Mouse (Mus musculus) limb, embryonic 14.5 days (tissue): ENCODE measurements around the gene Ablim1. TPM values are rescaled to one million over a fixed set of nuclear protein-coding genes. Genes with fewer than 3 reads are reported as not detected.

Experiments used
- ATAC-seq: fragments of 200-750 bp; cut with Nextera tagmentation; 2 replicates; pipeline ENCODE4 v1.8.0; 2017; ENCODE audit warnings: low read depth, moderate number of reproducible peaks, moderate TSS enrichment; ENCODE audit not compliant: low FRiP score
- DNase-seq: peaks from one replicate; pipeline ENCODE4 v3.0.0-alpha.2; 2015; ENCODE audit warnings: low spot score
- H3K27ac ChIP-seq: fragments of 300-500 bp; sonication (generic); replicated peaks from 2 replicates; pipeline ENCODE4 v1.5.1; 2014; ENCODE audit warnings: low read depth, mild to moderate bottlenecking, low read length, moderate library complexity, mixed read lengths
- H3K27me3 ChIP-seq: fragments of 300-500 bp; sonication (generic); 2 replicates; pipeline ENCODE4 v1.6.1; 2014; ENCODE audit warnings: low read length, mixed read lengths; ENCODE audit not compliant: control insufficient read depth, insufficient read depth
- H3K36me3 ChIP-seq: fragments of 300-500 bp; sonication (generic); 2 replicates; pipeline ENCODE4 v1.6.1; 2014; ENCODE audit warnings: mild to moderate bottlenecking, low read length, moderate library complexity, mixed read lengths; ENCODE audit not compliant: control insufficient read depth, insufficient read depth
- H3K4me1 ChIP-seq: fragments of 300-500 bp; sonication (generic); 2 replicates; pipeline ENCODE4 v1.6.1; 2014; ENCODE audit warnings: antibody characterized with exemption, low read length, mixed read lengths; ENCODE audit not compliant: control insufficient read depth, insufficient read depth
- H3K4me2 ChIP-seq: fragments of 300-500 bp; sonication (generic); replicated peaks from 2 replicates; pipeline ENCODE4 v1.6.1; 2014; ENCODE audit warnings: low read depth, mild to moderate bottlenecking, low read length, moderate library complexity; ENCODE audit not compliant: severe bottlenecking
- H3K4me3 ChIP-seq: fragments of 300-500 bp; sonication (generic); replicated peaks from 2 replicates; pipeline ENCODE4 v1.5.1; 2014; ENCODE audit warnings: low read length
- H3K9ac ChIP-seq: fragments of 300-500 bp; sonication (generic); 2 replicates; pipeline ENCODE4 v1.6.1; 2014; ENCODE audit warnings: mild to moderate bottlenecking, low read depth, low read length, moderate library complexity; ENCODE audit not compliant: severe bottlenecking
- H3K9me3 ChIP-seq: fragments of 300-500 bp; sonication (generic); 2 replicates; pipeline ENCODE4 v1.6.1; 2016; ENCODE audit warnings: low read length; ENCODE audit not compliant: control insufficient read depth
- POLR2A ChIP-seq: fragments of 200-500 bp; IDR thresholded peaks from 2 replicates; pipeline ENCODE4 v1.8.0; 2012; ENCODE audit warnings: inconsistent platforms, mild to moderate bottlenecking, moderate library complexity, borderline replicate concordance; ENCODE audit not compliant: insufficient read depth, insufficient read length; ENCODE audit errors: extremely low read depth
- WGBS: fragments of 180-500 bp; shearing (Covaris S2); extraction: QIAGEN DNeasy Blood & Tissue Kit; methylation state at CpG from one replicate; pipeline ENCODE4 v1.1.7; 2014; 5-methylcytosine and 5-hydroxymethylcytosine counted together
- polyA plus RNA-seq, 2 experiments: library from polyadenylated mRNA; depleted of rRNA in 1 of 2; stranded (reverse) in 1 of 2; unstranded in 1 of 2; fragments of >200 nt; fragmentation: Nextera tagmentation in 1 of 2; extraction: Ambion mirVana in 1 of 2; gene quantifications; 2 replicates each; pipeline versions ENCODE4 v1.2.1 to v1.2.3; 2012 to 2014

The Ablim1 gene
- polyA plus RNA-seq, 2 experiments = 30.6 to 76.9 TPM

GRCm38 (mm10) chr19:57278263-57278662 lies 36.5 kb downstream of the Ablim1 start:
- Histone ChIP-seq H3K9me3 (no peaks in the 10 kb centered on the region), H3K4me3 (no peak overlapping the region), H3K4me2 (no peak overlapping the region), H3K27me3 (no peaks in the 10 kb centered on the region), H3K9ac (no peak overlapping the region), H3K27ac (peak overlapping the region; percentile 55), H3K4me1 (peaks cover 33% of the 10 kb centered on the region), H3K36me3 (no peaks in the 10 kb centered on the region)
- no peak for DNase-seq
- no peak for ATAC-seq
- WGBS = 61% methylated on average over 8 of the region's 8 CpGs
- TF ChIP-seq POLR2A = no peak

- no peak overlapping the region for H3K4me2 ChIP-seq
- no peak for TF ChIP-seq POLR2A
- DNase-seq (no peak), ATAC-seq (no peak)
- no peaks in the 10 kb centered on the region for H3K27me3 ChIP-seq
- no peak overlapping the region for H3K9ac ChIP-seq
- peaks cover 45% of the 10 kb centered on the region for H3K4me1 ChIP-seq
- H3K4me3 ChIP-seq = no peak overlapping the region
- no peaks in the 10 kb centered on the region for H3K36me3 ChIP-seq
- WGBS = 65% methylated on average over 6 of the region's 6 CpGs
- H3K9me3 ChIP-seq = no peaks in the 10 kb centered on the region
- H3K27ac ChIP-seq = no peak overlapping the region
These were observed 37.7 kb downstream of the Ablim1 start for GRCm38 (mm10) chr19:57277010-57277409.

GRCm38 (mm10) chr19:57275166-57275953 lies 39.4 kb downstream of the Ablim1 start:
- no peak for TF ChIP-seq POLR2A
- ATAC-seq (no peak), DNase-seq (peak; percentile 25)
- H3K27ac ChIP-seq = no peak overlapping the region
- peaks cover 50% of the 10 kb centered on the region for H3K4me1 ChIP-seq
- H3K9me3 ChIP-seq = no peaks in the 10 kb centered on the region
- H3K9ac ChIP-seq = no peak overlapping the region
- H3K4me3 ChIP-seq = no peak overlapping the region
- WGBS = 40% methylated on average over 15 of the region's 15 CpGs
- H3K4me2 ChIP-seq = peak overlapping the region; percentile 26; the same call in 1 of the 2 replicates
- H3K27me3 ChIP-seq = no peaks in the 10 kb centered on the region
- no peaks in the 10 kb centered on the region for H3K36me3 ChIP-seq

GRCm38 (mm10) chr19:57274717-57275116 lies 40.0 kb downstream of the Ablim1 start:
- TF ChIP-seq POLR2A = no peak
- H3K4me1 ChIP-seq = peaks cover 50% of the 10 kb centered on the region
- H3K9me3 ChIP-seq = no peaks in the 10 kb centered on the region
- H3K9ac ChIP-seq = no peak overlapping the region
- H3K27me3 ChIP-seq = no peaks in the 10 kb centered on the region
- ATAC-seq (no peak), DNase-seq (no peak)
- no peaks in the 10 kb centered on the region for H3K36me3 ChIP-seq
- H3K4me2 ChIP-seq = peak overlapping the region; percentile 26; the same call in 1 of the 2 replicates
- no peak overlapping the region for H3K4me3 ChIP-seq
- 27% methylated on average over 6 of the region's 6 CpGs for WGBS
- H3K27ac ChIP-seq = no peak overlapping the region

- H3K9me3 ChIP-seq = no peaks in the 10 kb centered on the region
- ATAC-seq = no peak
- 47% methylated on average over 12 of the region's 12 CpGs for WGBS
- peak overlapping the region; percentile 26; the same call in 1 of the 2 replicates for H3K4me2 ChIP-seq
- DNase-seq = no peak
- H3K27me3 ChIP-seq = no peaks in the 10 kb centered on the region
- no peak for TF ChIP-seq POLR2A
- no peak overlapping the region for H3K27ac ChIP-seq
- H3K4me1 ChIP-seq = peaks cover 50% of the 10 kb centered on the region
- no peaks in the 10 kb centered on the region for H3K36me3 ChIP-seq
- no peak overlapping the region for H3K4me3 ChIP-seq
- no peak overlapping the region for H3K9ac ChIP-seq
These were observed 40.4 kb downstream of the Ablim1 start for GRCm38 (mm10) chr19:57274286-57274685.
